Mouse (Mus musculus): ENCODE measurements around the gene Igsf8.
A peak's percentile ranks its signal among the peaks of the same experiment; 100 is the strongest.

The Igsf8 gene

DNA sequence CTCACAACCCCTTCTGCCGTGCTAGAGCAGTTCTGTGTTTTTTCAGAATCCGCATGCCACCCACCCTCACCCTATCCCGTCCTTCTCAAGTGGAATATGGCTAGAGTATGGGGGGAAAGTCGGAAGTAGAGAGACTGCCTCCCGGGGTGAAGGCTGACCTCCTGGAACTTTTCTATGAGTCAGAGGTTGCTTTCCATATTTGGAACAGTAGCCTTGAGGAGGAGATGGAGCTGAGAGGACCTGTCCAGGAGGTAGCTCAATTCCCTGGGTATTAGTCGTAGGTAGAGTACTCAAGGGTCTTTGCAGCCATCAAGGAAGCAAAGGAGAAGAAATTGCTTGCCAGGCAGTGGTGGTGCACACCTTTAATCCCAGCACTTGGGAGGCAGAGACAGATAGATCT lies 90.6 kb downstream of the Igsf8 start:
- no peak for DNase-seq

DNA sequence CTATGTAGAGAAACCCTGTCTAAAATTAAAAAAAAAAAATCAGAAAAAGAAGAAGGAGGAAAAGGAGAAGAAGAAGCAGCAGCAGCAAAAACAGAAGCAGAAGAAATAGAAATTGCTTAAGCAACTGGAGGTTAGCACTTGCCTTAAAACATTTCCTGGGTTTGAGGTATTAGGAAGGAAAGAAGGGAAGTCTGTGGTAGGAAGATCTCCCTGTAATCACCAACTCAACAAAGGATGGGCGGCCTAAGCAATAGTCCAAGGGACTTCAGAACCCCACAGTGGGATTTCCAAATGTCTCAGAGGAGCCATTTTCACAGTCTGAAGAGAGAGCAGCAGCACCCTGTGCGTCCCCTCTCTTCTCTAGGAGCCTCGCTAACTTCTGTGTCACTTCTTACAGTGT lies 91.0 kb downstream of the Igsf8 start:
- no peak for DNase-seq

DNA sequence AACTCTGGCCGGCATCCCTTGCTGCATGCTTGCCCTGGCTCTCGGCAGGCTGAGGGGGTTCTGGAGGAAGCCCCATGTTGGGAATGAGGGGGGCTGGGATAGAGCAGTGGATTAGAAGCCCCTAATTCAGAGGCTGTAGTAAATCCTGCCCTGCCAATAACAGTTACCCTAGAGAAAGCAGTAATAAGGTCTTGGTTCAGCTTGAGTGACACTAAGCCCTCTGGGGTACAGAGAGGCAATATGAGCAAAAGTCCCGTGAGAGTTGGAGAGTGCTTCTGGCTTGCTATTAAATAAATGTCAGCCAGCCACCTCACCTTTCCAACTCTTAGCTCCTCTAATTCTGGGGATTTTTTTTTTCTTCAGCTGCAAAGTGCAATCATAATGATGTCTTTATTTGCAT lies 93.9 kb downstream of the Igsf8 start:
- DNase-seq: no peak

DNA sequence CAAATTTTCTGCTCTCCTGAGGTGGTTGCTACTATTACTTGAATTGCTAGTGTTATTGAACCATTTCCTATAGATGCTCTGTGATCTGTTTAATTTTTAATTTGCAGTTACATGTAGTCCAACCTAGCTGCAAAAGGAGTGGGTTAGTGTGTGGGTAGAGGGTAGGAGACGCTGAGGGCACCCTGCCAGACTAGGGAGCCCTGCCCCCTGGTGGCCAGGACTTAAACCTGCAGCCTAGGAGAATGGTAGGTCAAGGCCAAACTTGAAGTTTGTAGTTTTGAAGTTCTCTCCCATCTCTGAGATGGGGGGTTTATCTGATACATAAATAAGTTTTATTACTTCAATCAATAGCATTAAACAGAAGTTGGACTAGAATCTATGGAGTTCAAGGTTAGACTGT lies 96.1 kb downstream of the Igsf8 start:
- DNase-seq: peak; percentile 64 to 75

DNA sequence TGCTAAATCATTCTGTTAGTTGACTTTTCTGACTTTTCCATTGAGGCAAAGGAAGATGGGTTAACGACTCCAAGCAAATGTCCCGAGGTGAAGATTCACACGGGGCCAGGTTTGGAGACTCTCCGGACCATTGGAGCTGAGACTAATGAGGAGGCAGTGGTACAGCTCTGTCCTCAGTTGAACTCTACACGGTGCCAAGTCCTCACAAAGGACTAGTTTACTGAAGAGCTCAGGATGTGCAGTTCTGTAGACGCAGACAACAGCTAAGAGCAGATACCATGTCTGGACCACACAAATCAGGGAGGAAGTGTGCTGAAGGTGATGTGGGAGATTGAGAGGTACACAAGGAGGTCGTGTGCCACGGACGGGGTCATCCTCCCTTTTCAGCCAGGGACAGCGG lies 96.9 kb downstream of the Igsf8 start:
- DNase-seq: no peak

DNA sequence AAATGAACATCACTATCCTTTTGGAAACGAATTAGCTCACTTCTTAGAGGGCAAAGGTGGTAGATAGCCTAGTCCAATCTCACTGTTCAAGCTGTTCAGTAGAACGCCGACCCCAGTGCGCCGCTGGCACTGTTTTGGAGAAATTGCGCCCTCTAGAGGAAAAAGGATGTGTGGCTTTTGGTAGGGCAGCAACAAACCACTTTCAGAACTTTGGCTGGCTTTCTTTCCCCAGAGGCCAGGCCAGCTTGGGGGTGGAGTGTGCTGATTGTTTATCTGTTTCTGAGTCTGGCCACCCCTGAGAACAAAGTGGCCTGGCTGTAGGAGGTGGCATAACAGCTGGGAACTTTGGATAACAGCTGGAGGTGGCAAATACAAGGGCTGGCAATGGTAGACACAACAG lies 103.2 kb downstream of the Igsf8 start:
- DNase-seq: peak; percentile 76 to 81

DNA sequence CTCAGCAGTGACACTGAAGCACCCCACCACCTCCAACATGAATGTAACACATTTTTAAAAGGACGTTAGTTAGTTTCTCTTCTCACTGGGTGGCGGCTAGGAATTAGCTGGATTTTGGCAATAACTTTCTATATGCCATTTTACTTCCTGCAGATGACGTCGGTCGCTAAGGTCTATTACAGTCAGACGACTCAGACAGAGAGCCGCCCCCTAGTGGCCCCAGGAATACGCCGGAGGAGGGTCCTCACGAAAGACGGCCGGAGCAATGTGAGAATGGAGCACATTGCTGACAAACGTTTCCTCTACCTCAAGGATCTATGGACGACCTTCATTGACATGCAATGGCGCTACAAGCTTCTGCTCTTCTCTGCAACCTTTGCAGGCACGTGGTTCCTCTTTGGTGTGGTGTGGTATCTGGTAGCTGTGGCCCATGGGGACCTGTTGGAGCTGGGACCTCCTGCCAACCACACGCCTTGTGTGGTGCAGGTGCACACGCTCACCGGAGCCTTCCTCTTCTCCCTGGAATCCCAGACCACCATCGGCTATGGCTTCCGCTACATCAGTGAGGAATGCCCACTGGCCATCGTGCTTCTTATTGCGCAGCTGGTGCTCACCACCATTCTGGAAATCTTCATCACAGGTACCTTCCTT lies 107.5 kb downstream of the Igsf8 start:
- DNase-seq: peak; percentile 62 to 78

All from lung, postnatal 4 days (tissue).